Mouse (Mus musculus): ENCODE results near the gene Tk1. TPM values are rescaled to one million over a fixed set of nuclear protein-coding genes. Genes with fewer than 3 reads are reported as not detected.
A peak's percentile ranks its signal among the peaks of the same experiment; 100 is the strongest.

Gene Tk1
- polyA plus RNA-seq, 1 experiment from 2014 or later: 114 TPM

GRCm38 (mm10) chr11:117828149-117828887 lies 2.4 kb upstream of the Tk1 start:
- Histone ChIP-seq H3K9ac (ENCODE audit: low read length) (peak overlapping the region; percentile 82), H3K27me3 (ENCODE audit: control insufficient read depth, insufficient read depth, low read length) (no peaks in the 10 kb centered on the region), H3K36me3 (ENCODE audit: control insufficient read depth, insufficient read depth) (0 out of 2 replicates have a peak, but pooled peaks cover 2% of the 10 kb centered on the region), H3K4me1 (ENCODE audit: control insufficient read depth, insufficient read depth, low read length) (peaks cover 75% of the 10 kb centered on the region), H3K9me3 (replicated peaks; ENCODE audit: control insufficient read depth, low read length) (no peaks in the 10 kb centered on the region), H3K4me2 (ENCODE audit: low read depth, low read length) (peak overlapping the region; percentile 90), H3K4me3 (ENCODE audit: low read length) (peak overlapping the region; percentile 74), H3K27ac (ENCODE audit: low read length) (peak overlapping the region; percentile 99)
- WGBS: 40% methylated on average over 18 of the region's 18 CpGs
- ATAC-seq (replicated peaks; ENCODE audit: extremely low read depth, insufficient read depth, low FRiP score): peak; percentile 20; the same call in 1 of the 2 replicates

DNA sequence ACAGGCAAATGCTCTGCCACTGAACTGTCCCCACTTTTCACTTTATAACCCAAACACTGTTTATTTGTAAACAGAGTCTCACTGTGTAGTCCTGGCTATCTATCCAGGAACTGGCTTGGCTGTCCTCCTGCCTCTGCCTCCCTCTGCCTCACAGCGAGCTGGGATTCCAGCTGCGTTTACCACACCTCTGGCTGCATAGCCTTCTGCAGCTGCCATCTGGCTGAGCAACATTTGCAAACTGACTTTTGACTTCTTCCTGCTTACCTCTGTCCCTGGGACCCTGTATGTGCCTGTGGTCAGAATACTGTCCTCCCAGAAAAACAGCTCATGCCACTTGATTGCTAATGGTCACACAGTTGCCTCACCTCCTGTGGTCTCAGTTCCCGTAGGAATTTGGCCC lies 1.5 kb upstream of the Tk1 start:
- H3K36me3 ChIP-seq (ENCODE audit: control insufficient read depth, insufficient read depth): 0 out of 2 replicates have a peak, but pooled peaks cover 3% of the 10 kb centered on the region
- H3K27me3 ChIP-seq (ENCODE audit: control insufficient read depth, insufficient read depth, low read length): no peaks in the 10 kb centered on the region
- peaks cover 83% of the 10 kb centered on the region for H3K4me1 ChIP-seq (ENCODE audit: control insufficient read depth, insufficient read depth, low read length)
- peak overlapping the region; percentile 74 for H3K4me3 ChIP-seq (ENCODE audit: low read length)
- H3K27ac ChIP-seq (ENCODE audit: low read length): peak overlapping the region; percentile 99
- H3K9ac ChIP-seq (ENCODE audit: low read length): peak overlapping the region; percentile 82
- H3K4me2 ChIP-seq (ENCODE audit: low read depth, low read length): peak overlapping the region; percentile 90
- no peaks in the 10 kb centered on the region for H3K9me3 ChIP-seq (replicated peaks; ENCODE audit: control insufficient read depth, low read length)
- 47% methylated on average over 3 of the region's 3 CpGs for WGBS
- ATAC-seq (replicated peaks; ENCODE audit: extremely low read depth, insufficient read depth, low FRiP score): no peak

GRCm38 (mm10) chr11:117826916-117827315 lies 1.0 kb upstream of the Tk1 start:
- peak overlapping the region; percentile 74 for H3K4me3 ChIP-seq (ENCODE audit: low read length)
- H3K27ac ChIP-seq (ENCODE audit: low read length): peak overlapping the region; percentile 99
- H3K9me3 ChIP-seq (replicated peaks; ENCODE audit: control insufficient read depth, low read length): no peaks in the 10 kb centered on the region
- peak overlapping the region; percentile 90 for H3K4me2 ChIP-seq (ENCODE audit: low read depth, low read length)
- ATAC-seq (replicated peaks; ENCODE audit: extremely low read depth, insufficient read depth, low FRiP score): no peak
- H3K4me1 ChIP-seq (ENCODE audit: control insufficient read depth, insufficient read depth, low read length): peaks cover 80% of the 10 kb centered on the region
- WGBS: 59% methylated on average over 8 of the region's 8 CpGs
- no peaks in the 10 kb centered on the region for H3K27me3 ChIP-seq (ENCODE audit: control insufficient read depth, insufficient read depth, low read length)
- 0 out of 2 replicates have a peak, but pooled peaks cover 7% of the 10 kb centered on the region for H3K36me3 ChIP-seq (ENCODE audit: control insufficient read depth, insufficient read depth)
- peak overlapping the region; percentile 82 for H3K9ac ChIP-seq (ENCODE audit: low read length)

GRCm38 (mm10) chr11:117826164-117826563 lies 272 bp upstream of the Tk1 start:
- 14% methylated on average over 5 of the region's 5 CpGs for WGBS
- Histone ChIP-seq H3K9me3 (replicated peaks; ENCODE audit: control insufficient read depth, low read length) (no peaks in the 10 kb centered on the region), H3K27ac (ENCODE audit: low read length) (peak overlapping the region; percentile 99), H3K36me3 (ENCODE audit: control insufficient read depth, insufficient read depth) (peaks cover 12% of the 10 kb centered on the region; the same call in 1 of the 2 replicates), H3K4me1 (ENCODE audit: control insufficient read depth, insufficient read depth, low read length) (peaks cover 79% of the 10 kb centered on the region), H3K9ac (ENCODE audit: low read length) (peak overlapping the region; percentile 82), H3K27me3 (ENCODE audit: control insufficient read depth, insufficient read depth, low read length) (no peaks in the 10 kb centered on the region), H3K4me2 (ENCODE audit: low read depth, low read length) (peak overlapping the region; percentile 90), H3K4me3 (ENCODE audit: low read length) (peak overlapping the region; percentile 74)
- no peak for ATAC-seq (replicated peaks; ENCODE audit: extremely low read depth, insufficient read depth, low FRiP score)

- WGBS: 10% methylated on average over 23 of the region's 23 CpGs
- H3K4me2 ChIP-seq (ENCODE audit: low read depth, low read length): peak overlapping the region; percentile 90
- peak overlapping the region; percentile 82 for H3K9ac ChIP-seq (ENCODE audit: low read length)
- peaks cover 22% of the 10 kb centered on the region for H3K36me3 ChIP-seq (ENCODE audit: control insufficient read depth, insufficient read depth)
- no peaks in the 10 kb centered on the region for H3K27me3 ChIP-seq (ENCODE audit: control insufficient read depth, insufficient read depth, low read length)
- peak overlapping the region; percentile 74 for H3K4me3 ChIP-seq (ENCODE audit: low read length)
- peak; percentile 37; the same call in 1 of the 2 replicates for ATAC-seq (replicated peaks; ENCODE audit: extremely low read depth, insufficient read depth, low FRiP score)
- peak overlapping the region; percentile 99 for H3K27ac ChIP-seq (ENCODE audit: low read length)
- H3K9me3 ChIP-seq (replicated peaks; ENCODE audit: control insufficient read depth, low read length): no peaks in the 10 kb centered on the region
- H3K4me1 ChIP-seq (ENCODE audit: control insufficient read depth, insufficient read depth, low read length): peaks cover 73% of the 10 kb centered on the region
Measured at GRCm38 (mm10) chr11:117824060-117824969, 1.6 kb downstream of the Tk1 start.

- 87% methylated on average over 6 of the region's 6 CpGs for WGBS
- ATAC-seq (replicated peaks; ENCODE audit: extremely low read depth, insufficient read depth, low FRiP score): no peak
- Histone ChIP-seq H3K9me3 (replicated peaks; ENCODE audit: control insufficient read depth, low read length) (no peaks in the 10 kb centered on the region), H3K4me3 (ENCODE audit: low read length) (no peak overlapping the region), H3K27ac (ENCODE audit: low read length) (peak overlapping the region; percentile 76), H3K4me1 (ENCODE audit: control insufficient read depth, insufficient read depth, low read length) (peaks cover 71% of the 10 kb centered on the region), H3K9ac (ENCODE audit: low read length) (peak overlapping the region; percentile 48), H3K27me3 (ENCODE audit: control insufficient read depth, insufficient read depth, low read length) (no peaks in the 10 kb centered on the region), H3K4me2 (ENCODE audit: low read depth, low read length) (peak overlapping the region; percentile 90; the same call in 1 of the 2 replicates), H3K36me3 (ENCODE audit: control insufficient read depth, insufficient read depth) (peaks cover 28% of the 10 kb centered on the region)
Measured at GRCm38 (mm10) chr11:117823411-117823810, 2.5 kb downstream of the Tk1 start.

DNA sequence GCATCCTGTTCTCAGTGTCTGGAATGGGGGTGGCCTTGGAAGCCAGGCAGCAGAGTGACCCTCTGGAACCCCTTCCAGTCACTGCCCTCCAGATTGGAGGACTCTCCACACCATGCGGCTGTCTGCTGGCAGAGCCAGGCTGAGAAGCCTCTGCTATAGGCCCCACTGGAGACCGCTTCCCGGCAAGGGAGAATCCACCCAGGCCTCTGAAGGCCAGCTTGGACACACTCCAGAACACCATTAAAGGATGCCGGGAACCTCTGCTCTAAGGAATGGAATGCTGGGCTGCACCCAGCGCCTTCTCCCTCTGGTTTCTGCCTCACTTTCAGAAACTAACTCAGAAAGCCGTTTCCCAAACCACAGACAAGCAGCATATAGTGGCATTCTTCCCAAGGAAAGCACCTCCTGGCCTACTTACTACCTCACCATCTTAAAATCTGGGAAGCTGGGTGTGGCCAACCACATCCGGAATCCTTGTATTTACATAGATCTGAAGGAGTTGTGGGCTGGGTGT lies 3.1 kb downstream of the Tk1 start:
- Histone ChIP-seq H3K4me3 (ENCODE audit: low read length) (no peak overlapping the region), H3K27ac (ENCODE audit: low read length) (peak overlapping the region; percentile 76), H3K4me1 (ENCODE audit: control insufficient read depth, insufficient read depth, low read length) (peaks cover 71% of the 10 kb centered on the region), H3K36me3 (ENCODE audit: control insufficient read depth, insufficient read depth) (peaks cover 34% of the 10 kb centered on the region), H3K9ac (ENCODE audit: low read length) (peak overlapping the region; percentile 54), H3K4me2 (ENCODE audit: low read depth, low read length) (peak overlapping the region; percentile 90), H3K27me3 (ENCODE audit: control insufficient read depth, insufficient read depth, low read length) (no peaks in the 10 kb centered on the region), H3K9me3 (replicated peaks; ENCODE audit: control insufficient read depth, low read length) (no peaks in the 10 kb centered on the region)
- ATAC-seq (replicated peaks; ENCODE audit: extremely low read depth, insufficient read depth, low FRiP score): no peak
- WGBS: 36% methylated on average over 7 of the region's 7 CpGs

- H3K4me1 ChIP-seq (ENCODE audit: control insufficient read depth, insufficient read depth, low read length): peaks cover 62% of the 10 kb centered on the region
- 93% methylated on average over 9 of the region's 9 CpGs for WGBS
- H3K27me3 ChIP-seq (ENCODE audit: control insufficient read depth, insufficient read depth, low read length): no peaks in the 10 kb centered on the region
- H3K9me3 ChIP-seq (replicated peaks; ENCODE audit: control insufficient read depth, low read length): no peaks in the 10 kb centered on the region
- H3K9ac ChIP-seq (ENCODE audit: low read length): no peak overlapping the region
- no peak overlapping the region for H3K4me3 ChIP-seq (ENCODE audit: low read length)
- ATAC-seq (replicated peaks; ENCODE audit: extremely low read depth, insufficient read depth, low FRiP score): no peak
- H3K4me2 ChIP-seq (ENCODE audit: low read depth, low read length): no peak overlapping the region
- peak overlapping the region; percentile 17; the same call in 1 of the 2 replicates for H3K27ac ChIP-seq (ENCODE audit: low read length)
- H3K36me3 ChIP-seq (ENCODE audit: control insufficient read depth, insufficient read depth): peaks cover 38% of the 10 kb centered on the region
Measured at GRCm38 (mm10) chr11:117821868-117822267, 4.0 kb downstream of the Tk1 start.
